Mouse (Mus musculus) hematopoietic stem cell, adult 5-6 weeks (primary cell): ENCODE data around the gene Rtl5. TPM values are rescaled to one million over a fixed set of nuclear protein-coding genes. Genes with fewer than 3 reads are reported as not detected.
"Not testable (repeated sequence)": the region's sequence is repeated elsewhere in the genome, so short reads cannot be mapped to it uniquely, and the experiment has no call there.

Source experiments
- ATAC-seq, 2 experiments: fragments of 125-278 bp in 1 of 2; replicated peaks in 1 of 2; 2 replicates each; pipeline ENCODE4 v1.8.0; 2016 to 2017; ENCODE audit warnings: inconsistent platforms in 2 of 2, mild to moderate bottlenecking in 2 of 2, moderate number of reproducible peaks in 2 of 2, low read depth in 1 of 2, moderate TSS enrichment in 1 of 2; ENCODE audit not compliant: low FRiP score in 2 of 2, poor library complexity in 2 of 2, severe bottlenecking in 2 of 2, insufficient read depth in 1 of 2, low TSS enrichment in 1 of 2
- total RNA-seq: library from RNA; stranded (forward); fragments of 172-1452, 232-1000 nt; gene quantifications from 2 replicates; pipeline ENCODE4 v1.2.3, GENCODE M21; 2017

Rtl5 gene
- total RNA-seq = 9.9 and 20.5 TPM in 2 replicates

DNA sequence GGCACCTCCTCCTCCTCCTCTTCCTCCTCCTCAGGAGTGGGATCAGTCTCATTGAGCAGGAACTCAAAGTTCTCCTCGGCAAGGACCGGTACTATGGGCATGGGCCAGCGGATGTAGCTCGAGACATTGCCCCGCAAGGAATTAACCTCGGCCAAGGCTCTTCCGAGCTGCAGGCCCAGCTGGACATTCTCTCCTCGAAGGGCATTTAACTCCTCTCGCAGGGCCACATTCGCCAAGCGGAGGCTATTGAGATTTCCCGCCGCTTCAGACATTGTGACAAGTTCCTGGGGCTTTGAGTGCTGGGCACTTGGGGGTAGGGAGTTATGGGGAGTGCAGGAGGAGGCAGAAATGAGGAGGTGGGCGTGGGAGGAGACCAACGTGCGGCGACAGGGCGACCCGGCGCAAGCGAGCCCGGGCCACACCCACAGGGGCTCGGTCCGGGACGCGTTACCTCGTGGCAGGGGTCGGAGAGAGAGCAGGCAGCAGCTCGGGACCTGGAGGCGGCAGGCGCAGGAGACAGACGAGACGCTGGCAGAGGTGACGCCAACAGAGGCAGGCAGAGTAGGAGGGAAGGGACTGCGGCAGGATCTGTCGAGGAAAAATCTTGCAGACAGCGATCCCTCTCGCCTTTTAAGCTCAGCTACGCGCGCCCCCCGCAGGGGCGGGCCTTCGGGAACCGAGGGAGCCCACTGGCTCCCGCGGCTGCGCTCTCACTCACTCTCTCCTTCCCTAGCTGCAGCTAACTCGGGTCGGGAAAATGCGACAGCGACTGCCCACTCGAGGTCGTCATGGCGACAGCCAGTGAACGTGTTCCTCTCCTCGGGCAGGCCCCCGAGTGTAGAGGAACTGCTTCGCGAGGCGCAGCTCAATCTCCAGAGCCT, at the start of gene Rtl5:
TSS of gene Rtl5 (minus strand) at position 714 of the 881 bp plus-strand sequence.
- peak; percentile 92 to 97 for ATAC-seq

DNA sequence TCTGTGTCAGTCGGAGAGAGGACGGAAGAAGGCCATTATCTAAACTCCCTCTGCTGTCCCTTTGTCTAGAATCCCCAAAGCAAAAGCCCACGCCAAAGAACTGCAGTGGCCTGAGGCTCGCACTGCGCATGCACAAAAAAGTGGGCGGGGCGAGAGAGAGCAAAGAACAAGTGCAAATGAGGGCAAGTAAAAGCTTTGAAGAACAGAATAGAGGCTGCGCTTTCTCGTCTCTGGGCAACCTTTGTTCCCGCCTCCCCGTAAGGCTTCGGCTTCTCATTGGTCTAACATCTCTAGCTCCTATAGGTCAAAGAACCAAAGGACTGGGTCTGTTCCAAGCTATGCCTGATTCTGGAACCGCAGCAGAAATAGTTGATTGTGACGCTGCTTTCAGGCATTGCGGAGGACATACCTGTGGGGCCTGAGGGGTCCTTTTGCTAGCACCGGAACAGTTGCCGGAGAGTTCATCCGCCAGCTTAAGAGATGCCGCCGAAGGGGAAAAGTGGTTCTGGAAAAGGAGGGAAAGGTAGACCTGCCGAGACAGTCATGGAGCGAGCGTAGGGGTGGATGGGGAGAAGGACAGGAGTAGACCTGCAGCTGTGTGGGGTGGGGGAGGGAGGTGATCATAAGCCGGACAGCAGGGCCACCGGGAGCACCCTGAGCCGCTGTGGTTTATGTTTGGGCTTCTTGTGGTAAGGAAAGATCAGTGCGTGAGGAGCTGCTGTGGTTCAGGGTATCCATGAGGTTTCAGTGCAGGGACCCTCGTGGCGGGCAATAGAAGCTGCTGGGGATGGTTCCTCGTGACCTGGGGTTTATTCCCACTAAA, 48.1 kb upstream of the Rtl5 start, which contains the start of gene Pin4:
TSS of gene Pin4 (plus strand) at position 406 of the 823 bp plus-strand sequence.
- peak; percentile 99 for ATAC-seq

DNA sequence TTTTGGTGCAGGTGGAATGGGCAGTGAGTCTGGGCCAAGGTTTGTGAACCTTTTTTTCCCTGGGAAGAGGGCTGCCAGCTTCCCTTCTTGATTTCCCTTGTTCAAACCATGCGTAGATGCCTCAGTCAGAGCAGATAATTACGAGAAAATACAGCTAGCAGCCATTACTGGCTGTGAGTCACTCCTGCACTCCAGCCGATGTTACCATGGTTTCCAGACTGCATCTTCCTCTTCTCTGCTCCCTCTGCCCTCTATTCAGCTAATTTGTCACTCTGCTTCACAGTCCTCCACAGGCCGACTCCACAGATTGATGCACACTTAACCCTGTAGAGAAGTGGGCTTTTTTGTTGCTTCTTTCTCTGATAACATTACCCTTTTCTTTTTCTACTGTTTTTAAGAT, 44.6 kb upstream of the Rtl5 start:
- no peak for ATAC-seq

- ATAC-seq = not testable (repeated sequence)
Measured at GRCm38 (mm10) chrX:102109349-102109748, 38.2 kb upstream of the Rtl5 start.

GRCm38 (mm10) chrX:102103830-102104229, 32.7 kb upstream of the Rtl5 start:
- ATAC-seq = not testable (repeated sequence)

- no peak for ATAC-seq
Measured at GRCm38 (mm10) chrX:102101886-102102285, 30.8 kb upstream of the Rtl5 start.

DNA sequence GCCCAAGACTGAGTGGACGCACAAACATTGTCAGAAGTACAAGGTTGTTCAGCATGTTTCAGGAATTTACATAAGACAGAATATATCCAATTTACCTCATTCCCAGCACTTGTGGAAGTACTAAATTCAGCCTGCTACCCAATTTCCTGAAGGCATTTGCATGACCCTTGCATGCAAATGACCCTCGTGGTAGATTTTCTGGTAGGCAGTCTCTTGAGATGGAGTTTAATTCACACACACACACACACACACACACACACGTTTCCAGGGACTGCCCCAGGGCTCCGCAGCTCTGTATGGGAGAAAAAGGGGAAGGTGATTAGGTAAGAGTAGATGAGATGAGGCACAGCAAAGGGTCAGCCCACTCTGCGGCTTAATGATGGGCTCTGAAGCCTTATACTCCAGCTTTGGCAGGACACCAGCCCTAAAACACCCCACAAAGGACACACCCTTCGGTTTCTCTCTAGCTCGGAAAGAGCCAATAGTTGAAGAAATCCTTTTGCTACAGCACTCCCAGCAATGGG, 23.3 kb upstream of the Rtl5 start:
- ATAC-seq = peak; percentile 37 to 81; a peak in 1 of 4 replicates

- no peak for ATAC-seq
Measured at GRCm38 (mm10) chrX:102090605-102091004, 19.5 kb upstream of the Rtl5 start.

DNA sequence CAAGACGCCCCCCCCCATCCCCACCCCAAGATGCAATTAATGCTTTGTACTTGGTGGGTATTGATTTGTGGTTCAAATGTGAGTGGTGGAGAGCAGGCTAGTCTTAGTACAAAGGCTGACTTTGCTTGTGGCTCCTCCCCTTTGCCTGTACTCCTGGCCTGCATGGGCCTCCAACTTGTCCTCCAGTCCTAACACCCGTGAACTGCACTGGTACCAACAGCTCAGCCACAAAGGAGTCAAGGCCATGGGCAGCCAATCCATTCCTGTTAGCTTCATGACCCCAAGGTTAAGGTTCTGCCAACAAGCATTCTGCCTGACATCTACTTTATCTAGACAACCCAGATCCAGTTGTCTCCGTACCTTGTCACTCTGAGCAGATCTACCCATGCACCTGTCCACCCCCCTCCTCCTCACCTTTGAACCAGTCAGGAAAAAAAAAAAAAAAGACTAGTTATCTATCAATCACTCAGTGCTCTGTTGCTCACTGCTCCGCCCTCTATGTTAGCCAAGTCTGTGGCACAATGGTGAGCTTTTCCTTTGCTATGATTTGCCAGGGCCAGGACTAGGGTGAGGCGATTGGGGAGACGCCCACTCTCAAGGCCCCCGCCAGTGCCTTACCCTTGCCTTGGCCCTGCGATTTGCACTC, 14.8 kb upstream of the Rtl5 start:
- ATAC-seq = no peak

DNA sequence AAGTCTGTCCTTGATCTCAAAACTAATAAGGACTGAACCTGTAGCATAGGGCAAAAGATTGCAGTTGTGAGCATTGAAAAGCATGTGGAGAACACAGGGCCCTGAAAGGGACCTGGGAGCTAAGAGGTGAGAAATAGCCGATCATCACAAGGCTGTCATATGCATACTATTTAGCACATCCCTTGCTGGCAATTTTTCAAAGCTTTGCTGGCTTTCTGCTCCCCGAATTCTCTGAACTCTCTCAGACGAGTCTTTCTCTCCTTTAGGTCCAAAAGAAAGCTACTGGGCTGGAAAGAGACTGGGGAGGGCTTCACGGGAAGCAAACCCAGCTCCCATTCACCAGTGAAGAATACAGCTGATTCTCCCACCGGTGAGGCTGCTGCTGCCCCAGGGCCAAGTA, 11.2 kb upstream of the Rtl5 start:
- ATAC-seq = no peak

GRCm38 (mm10) chrX:102081573-102082279, 10.6 kb upstream of the Rtl5 start:
- no peak for ATAC-seq

DNA sequence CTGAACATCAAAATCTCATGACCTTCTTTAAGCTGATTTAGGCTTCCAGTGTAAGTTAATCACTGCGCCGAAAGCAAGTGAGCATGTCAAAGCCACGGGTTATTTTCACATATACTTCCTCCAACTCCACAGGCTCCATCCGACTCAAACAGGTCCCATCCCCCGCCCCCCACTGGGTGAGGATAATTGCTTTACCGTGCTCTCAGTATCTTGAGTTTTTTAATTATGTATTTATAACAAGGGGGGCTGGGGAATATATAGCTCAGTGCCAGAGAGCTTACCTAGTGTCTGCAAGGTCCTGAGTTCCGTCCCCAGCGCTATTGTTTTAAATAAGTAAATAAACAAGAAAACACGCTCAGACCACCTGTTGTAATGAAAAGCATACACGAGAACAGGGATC, 10.0 kb upstream of the Rtl5 start:
- ATAC-seq = no peak

DNA sequence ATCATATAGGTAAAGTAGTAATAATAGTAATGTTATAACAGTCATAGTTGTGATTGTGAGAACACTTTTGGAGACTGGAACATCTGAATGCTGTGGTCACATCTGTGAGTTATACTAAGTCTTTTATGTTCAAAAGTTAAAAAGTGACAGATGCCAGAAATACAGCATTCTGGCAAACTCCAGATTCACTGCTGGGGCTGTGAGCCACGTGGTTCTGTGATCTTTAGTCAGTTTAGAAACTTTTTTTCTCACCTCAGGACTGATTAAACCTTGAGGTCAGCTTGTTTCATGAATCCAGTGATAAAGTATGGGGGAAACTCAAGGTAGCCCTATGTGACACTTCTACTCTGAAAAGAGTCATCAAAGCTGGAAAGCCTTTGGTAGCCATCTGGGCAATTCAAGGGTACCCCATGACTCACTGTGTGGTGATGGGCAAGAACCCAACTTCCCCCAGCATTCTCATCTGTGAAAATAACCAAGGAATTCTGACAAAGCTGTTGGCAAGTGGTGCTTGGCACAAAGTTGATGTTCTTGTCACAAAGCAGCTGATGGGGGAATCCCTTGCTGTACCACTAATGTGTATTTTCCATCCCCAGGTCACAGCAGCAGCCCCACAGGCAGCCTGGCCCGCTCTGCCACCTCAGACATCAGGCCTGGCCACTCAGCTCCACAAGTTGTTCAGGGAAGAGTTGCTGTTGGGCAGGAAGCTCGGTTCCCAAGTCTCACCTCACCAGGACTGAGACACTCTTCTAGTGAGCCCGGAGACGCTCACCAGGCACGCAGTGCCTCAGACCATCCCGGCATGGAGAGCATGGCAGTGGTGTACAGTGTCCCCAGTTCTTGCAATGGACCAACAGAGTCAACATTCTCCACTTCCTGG, 6.0 kb upstream of the Rtl5 start:
- ATAC-seq = no peak

GRCm38 (mm10) chrX:102075158-102075557, 4.1 kb upstream of the Rtl5 start:
- ATAC-seq = no peak

- no peak for ATAC-seq
Measured at GRCm38 (mm10) chrX:102074435-102074834, 3.3 kb upstream of the Rtl5 start.

GRCm38 (mm10) chrX:102073605-102074325, 2.7 kb upstream of the Rtl5 start:
- ATAC-seq = no peak
